Mouse (Mus musculus): ENCODE results near the gene Zbtb41.

The Zbtb41 gene

DNA sequence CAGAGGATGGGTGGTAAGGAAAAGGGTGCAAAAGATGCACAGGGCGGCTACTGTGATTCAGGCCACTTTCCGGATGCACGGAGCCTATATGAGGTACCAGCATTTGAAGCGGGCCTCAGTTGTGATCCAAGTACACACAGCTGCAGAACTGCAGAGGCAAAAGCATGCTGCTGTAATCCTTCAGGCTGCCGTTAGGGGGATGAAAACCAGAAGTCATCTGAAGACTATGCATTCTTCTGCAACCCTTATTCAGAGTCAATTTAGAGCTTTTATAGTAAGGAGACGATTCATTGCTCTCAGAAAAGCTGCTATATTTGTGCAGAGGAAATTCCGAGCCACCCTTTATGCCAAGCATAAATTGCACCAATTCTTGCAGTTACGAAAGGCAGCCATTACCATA lies 58.2 kb downstream of the Zbtb41 start:
- no peak for DNase-seq

- no peak for DNase-seq
These were observed 59.1 kb downstream of the Zbtb41 start for GRCm38 (mm10) chr1:139481146-139481545.

DNA sequence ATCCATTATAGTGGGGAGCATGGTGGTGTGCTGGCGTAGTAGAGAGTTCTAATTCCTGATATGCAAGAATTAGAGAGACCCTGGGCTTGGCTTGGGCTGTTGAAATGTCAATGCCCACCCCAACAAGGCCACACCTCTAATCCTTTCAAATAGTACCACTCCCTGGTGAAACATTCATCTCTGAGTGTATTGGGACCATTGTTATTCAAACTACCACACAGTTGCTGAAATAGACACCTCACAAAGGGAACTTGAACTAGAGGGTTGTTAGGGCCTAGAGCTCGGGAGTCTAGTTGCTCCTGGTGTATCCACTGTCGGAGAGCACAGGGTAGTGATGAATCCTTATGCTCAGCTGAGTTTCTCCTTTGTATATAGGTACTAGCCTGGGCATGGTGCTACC lies 72.5 kb downstream of the Zbtb41 start:
- no peak for DNase-seq

- no peak for DNase-seq
These were observed 73.3 kb downstream of the Zbtb41 start for GRCm38 (mm10) chr1:139495408-139495807.

GRCm38 (mm10) chr1:139496212-139496611 lies 74.1 kb downstream of the Zbtb41 start:
- no peak for DNase-seq

- no peak for DNase-seq
These were observed 77.7 kb downstream of the Zbtb41 start for GRCm38 (mm10) chr1:139499751-139500150.

GRCm38 (mm10) chr1:139501258-139501752 lies 79.2 kb downstream of the Zbtb41 start, which contains the start of gene F13b:
Gene F13b (plus strand): TSS chr1:139501702.
- DNase-seq = no peak

Measured in thymus, postnatal 4 days (tissue).